Mouse (Mus musculus) naive thymus-derived CD4-positive, alpha-beta T cell, adult 2 months (primary cell): Measurements from ENCODE around the gene Dlk2.

Experiments used
- DNase-seq: peaks from one replicate; pipeline ENCODE4 v3.0.0-alpha.2; 2011; ENCODE audit warnings: low read depth

Dlk2 gene

GRCm38 (mm10) chr17:46297364-46298219 lies at the start of gene Dlk2:
Gene Dlk2 (plus strand): TSS chr17:46297421.
- no peak for DNase-seq

GRCm38 (mm10) chr17:46247512-46248188 lies 49.6 kb upstream of the Dlk2 start, which contains the start of the genes Polr1c and Yipf3:
Gene Polr1c (minus strand): TSS chr17:46248054.
Gene Yipf3 (plus strand): TSS chr17:46248080.
- DNase-seq: peak; percentile 93

- DNase-seq: no peak
These were observed 49.1 kb upstream of the Dlk2 start for GRCm38 (mm10) chr17:46248189-46248522.

GRCm38 (mm10) chr17:46251174-46251573 lies 46.0 kb upstream of the Dlk2 start:
- DNase-seq: peak; percentile 38

DNA sequence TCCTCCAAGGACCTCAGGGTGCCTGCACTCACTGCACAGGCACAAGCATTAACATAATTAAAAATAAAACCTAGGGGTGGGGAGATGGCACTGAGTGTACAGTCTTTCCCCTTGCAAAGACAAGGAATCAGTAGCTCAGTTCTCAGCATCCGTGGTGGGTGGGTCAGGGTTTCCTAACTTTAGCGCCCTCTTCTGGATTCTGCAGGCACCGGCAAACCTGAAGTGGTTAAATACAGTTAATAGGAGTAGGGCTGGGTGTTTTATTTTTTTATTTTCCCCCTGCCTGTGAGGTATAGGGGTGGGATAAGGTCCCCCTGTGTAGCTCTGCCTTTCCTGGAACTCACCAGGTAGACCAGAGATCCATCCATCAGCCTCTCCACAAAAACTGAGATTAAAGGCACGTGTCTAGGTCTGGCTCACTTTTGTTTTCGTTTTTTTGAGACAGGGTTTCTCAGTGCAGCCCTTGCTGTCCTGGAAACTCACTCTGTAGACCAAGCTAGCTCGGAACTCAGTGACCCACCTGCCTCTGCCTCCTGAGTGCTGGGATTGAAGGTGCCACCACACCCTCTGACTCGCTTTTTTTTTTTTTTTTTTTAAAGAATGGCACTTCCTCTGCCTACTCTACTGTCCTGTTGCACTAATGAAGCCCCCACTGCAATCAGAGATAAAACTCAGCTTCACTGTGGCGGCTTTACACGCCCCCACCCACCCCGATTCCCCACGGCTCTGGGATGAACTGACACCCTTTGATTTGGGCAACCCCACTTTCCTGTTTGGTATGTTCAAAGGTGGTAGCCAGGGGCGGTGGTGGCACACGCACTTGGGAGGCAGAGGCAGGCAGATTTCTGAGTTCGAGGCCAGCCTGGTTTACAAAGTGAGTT lies 44.4 kb upstream of the Dlk2 start:
- DNase-seq: peak; percentile 67

DNA sequence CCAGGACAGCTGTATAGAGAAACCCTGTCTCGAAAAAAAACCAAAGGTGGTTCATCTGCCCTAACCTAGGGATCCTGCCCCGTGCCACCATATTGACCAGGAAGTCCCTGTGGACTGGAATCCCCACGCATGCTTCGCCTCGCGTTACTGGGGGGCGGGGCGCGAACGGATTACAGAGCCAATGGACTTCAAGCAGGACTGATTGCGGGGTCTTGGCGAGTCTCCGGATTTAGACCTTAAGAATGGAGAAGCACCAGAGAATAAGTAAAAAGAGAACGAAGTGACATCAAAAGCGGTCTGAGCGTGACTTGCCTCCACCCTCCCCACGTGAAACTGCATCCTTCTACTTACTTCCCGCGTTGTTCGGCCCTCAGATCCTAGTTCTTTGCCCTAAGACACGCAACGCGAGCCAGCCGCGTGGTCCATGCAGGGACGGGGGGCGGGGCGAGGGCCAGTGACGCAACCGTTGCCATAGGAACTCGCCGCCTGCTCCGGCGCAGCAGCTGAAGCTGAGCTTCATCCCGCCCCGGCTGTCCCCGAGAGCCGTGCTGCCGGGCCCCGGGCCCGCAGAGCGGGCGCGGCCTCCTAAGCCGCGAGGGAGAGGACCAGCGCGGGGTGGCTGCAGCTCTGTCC lies 43.7 kb upstream of the Dlk2 start, which contains the start of gene Lrrc73:
TSS of gene Lrrc73 (plus strand) at position 80 of the 633 bp plus-strand sequence.
- DNase-seq: peak; percentile 93

GRCm38 (mm10) chr17:46254106-46254505 lies 43.1 kb upstream of the Dlk2 start:
- no peak for DNase-seq

DNA sequence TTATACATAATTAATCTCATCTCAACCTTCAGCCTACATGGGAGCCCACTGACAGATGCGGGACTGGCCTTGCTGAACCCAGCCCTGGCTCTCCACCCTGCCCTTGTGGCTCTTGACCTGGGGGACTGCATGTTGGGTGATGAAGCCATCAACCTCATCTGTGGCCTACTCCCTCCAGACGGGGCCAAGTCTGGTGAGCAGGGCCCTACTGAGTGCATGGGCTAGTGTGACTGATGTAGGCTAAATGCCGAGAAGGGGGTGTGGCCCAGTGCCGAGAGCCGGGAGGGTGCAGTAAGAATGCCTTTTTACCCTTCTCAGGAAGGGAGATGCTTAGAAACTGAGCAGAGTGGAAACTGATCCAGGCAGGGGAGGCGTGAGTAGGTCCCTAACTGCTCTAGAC lies 42.1 kb upstream of the Dlk2 start:
- DNase-seq: no peak

DNA sequence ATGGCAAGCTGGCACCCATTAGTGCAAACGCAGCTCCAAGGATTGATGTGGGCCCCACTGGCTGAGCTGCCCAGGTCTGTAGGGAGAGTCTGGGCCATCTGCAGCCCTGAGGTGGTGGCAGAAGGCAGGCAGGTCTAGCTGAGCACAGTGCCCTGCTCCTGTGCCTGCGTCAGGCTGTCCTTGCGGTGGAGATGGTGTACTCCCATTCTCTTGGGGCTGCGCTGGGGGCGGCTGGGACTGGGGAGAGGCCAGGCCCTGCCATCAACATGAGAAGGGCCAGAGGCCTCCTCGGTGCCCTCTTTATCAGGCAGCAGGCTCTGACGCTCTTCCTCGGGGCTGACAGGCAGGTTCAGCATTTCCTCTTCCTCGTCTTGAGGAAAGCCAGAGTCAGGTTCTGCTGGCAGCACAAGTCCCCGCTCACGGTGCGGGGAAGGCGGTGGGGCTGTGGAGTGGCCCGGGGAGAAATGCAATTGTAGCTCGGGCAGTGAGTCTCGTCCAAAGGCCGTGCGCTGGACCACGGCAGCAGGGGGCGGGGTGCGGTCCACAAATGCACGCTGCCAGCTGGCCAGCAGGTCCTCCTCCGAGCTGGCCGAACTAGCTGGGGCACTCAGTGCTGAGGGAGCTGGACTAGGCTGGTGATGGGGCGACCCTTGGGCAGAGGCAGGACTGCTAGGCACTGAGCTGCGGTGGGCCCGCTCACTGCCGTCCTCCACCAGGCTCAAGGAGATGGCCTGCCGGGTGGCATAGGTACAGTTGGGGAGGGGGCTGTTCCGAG lies 38.8 kb upstream of the Dlk2 start:
- no peak for DNase-seq

GRCm38 (mm10) chr17:46259675-46260074 lies 37.5 kb upstream of the Dlk2 start:
- DNase-seq: no peak

- no peak for DNase-seq
These were observed 35.0 kb upstream of the Dlk2 start for GRCm38 (mm10) chr17:46262201-46262694.

- no peak for DNase-seq
These were observed 31.7 kb upstream of the Dlk2 start for GRCm38 (mm10) chr17:46265502-46265901.

DNA sequence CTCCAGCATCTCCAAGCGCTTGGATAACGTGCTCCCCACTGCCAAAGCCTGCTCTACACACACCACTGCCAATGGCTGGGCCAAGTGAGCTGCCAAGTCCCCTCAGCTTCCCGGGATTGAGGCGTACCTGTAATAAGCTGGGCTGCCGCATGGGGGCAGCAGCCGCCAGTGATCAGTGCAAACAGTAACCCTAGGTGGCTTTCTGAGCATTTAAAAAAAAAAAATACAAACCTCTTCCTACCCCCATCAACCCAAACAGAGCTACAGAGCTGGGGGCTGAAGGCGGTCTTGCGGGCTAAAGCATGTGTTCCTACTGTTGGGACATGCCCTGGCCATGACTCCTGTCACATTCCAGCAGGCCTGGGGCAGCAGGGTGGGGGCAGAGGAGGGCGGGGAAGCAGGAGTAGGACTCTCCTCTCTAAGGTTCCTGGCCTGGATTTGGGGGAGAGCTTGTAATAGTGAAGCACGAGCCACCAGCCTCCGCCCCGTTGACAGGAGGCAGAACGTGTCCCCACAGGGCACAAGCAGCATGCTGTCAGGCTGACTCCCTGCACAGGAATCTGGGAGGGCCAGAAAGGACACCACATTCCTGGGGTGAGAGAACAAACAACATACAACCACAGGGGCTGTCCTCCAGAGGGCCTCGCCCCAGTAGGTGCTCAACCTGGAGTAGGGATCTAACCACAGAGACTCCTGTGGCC lies 31.2 kb upstream of the Dlk2 start:
- DNase-seq: peak; percentile 82

DNA sequence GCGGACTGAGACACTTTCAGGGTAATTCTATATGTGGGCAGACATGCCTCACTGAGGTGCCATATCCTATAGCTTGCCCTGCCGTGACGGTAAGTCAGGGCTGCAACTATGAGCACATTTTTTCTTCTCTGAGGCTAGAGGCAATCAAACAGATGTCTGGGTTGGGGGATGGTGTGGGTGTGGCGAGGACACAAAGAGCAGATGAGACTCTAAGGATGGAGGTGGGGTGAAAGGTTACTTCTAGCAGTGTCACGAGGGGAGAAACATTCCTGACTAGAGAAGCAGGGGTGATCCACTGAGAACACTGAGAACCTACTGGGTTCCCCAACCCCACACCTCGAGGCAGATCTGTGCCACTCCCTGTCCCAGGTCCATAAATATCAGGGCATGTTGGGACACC lies 30.2 kb upstream of the Dlk2 start:
- DNase-seq: no peak

GRCm38 (mm10) chr17:46267511-46267910 lies 29.7 kb upstream of the Dlk2 start:
- no peak for DNase-seq

DNA sequence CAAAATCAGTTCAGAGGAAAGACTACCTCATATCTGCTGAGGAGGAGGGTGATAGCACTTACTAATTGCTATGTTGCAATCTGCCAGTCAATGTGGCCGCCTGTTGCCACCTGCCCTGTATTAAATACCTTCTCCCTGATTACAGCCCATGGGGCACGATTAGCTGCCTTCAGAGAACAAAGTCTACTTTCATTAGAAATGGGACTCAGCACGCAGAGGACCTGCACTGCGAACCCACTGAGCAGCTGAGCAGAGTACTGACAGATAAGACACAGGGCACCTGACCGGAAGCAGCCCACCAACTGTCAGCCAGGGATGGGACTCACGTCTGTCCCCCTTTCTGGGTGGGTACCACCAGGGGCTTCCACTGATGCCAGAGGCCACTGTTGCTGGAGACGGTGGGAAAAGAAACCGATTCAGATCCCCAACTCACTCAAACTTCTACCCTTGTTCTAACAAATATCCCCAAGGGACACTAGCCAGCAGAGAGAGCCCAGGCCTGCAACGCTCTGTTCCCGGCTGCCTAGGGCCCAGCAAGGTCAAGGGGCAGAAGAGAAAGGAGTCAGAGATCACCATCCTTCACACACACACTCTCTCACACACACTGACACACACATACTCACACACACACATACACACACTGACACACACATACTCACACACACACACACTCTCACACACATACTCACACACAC lies 29.0 kb upstream of the Dlk2 start:
- no peak for DNase-seq

GRCm38 (mm10) chr17:46269771-46270534 lies 27.3 kb upstream of the Dlk2 start:
- DNase-seq: no peak

GRCm38 (mm10) chr17:46272058-46272457 lies 25.2 kb upstream of the Dlk2 start:
- DNase-seq: no peak

GRCm38 (mm10) chr17:46272675-46273074 lies 24.5 kb upstream of the Dlk2 start:
- no peak for DNase-seq
